Mouse (Mus musculus) kidney, postnatal 0 days (tissue): ENCODE data around the gene Btbd10. TPM values are rescaled to one million over a fixed set of nuclear protein-coding genes. Genes with fewer than 3 reads are reported as not detected.

Source experiments
- ATAC-seq: fragments of 200-750 bp; cut with Nextera tagmentation; replicated peaks from 2 replicates; pipeline ENCODE4 v1.8.0; 2017; ENCODE audit warnings: low read depth, moderate number of reproducible peaks, moderate TSS enrichment, moderate library complexity; ENCODE audit not compliant: low FRiP score
- DNase-seq: peaks from one replicate; pipeline ENCODE4 v3.0.0-alpha.2; 2016; ENCODE audit warnings: low spot score
- H3K27ac ChIP-seq: fragments of 300-500 bp; sonication (generic); 2 replicates; pipeline ENCODE4 v1.5.1; 2014; ENCODE audit warnings: mild to moderate bottlenecking
- H3K27me3 ChIP-seq: fragments of 300-500 bp; sonication (generic); 2 replicates; pipeline ENCODE4 v1.6.1; 2014; ENCODE audit warnings: low read length, mixed read lengths; ENCODE audit not compliant: insufficient read depth
- H3K36me3 ChIP-seq: fragments of 300-500 bp; sonication (generic); 2 replicates; pipeline ENCODE4 v1.6.1; 2014; ENCODE audit warnings: low read length, mixed read lengths; ENCODE audit not compliant: insufficient read depth
- H3K4me1 ChIP-seq: fragments of 300-500 bp; sonication (generic); replicated peaks from 2 replicates; pipeline ENCODE4 v1.6.1; 2014; ENCODE audit warnings: antibody characterized with exemption, low read length, mixed read lengths; ENCODE audit not compliant: insufficient read depth
- H3K4me2 ChIP-seq: fragments of 300-500 bp; sonication (generic); 2 replicates; pipeline ENCODE4 v1.6.1; 2014; ENCODE audit warnings: mild to moderate bottlenecking, low read length, moderate library complexity, mixed read lengths
- H3K4me3 ChIP-seq: fragments of 300-500 bp; sonication (generic); replicated peaks from 2 replicates; pipeline ENCODE4 v1.5.1; 2014; ENCODE audit warnings: low read depth, low read length
- H3K9ac ChIP-seq: fragments of 300-500 bp; sonication (generic); 2 replicates; pipeline ENCODE4 v1.6.1; 2014; ENCODE audit warnings: low read depth, low read length
- H3K9me3 ChIP-seq: fragments of 300-500 bp; sonication (generic); replicated peaks from 2 replicates; pipeline ENCODE4 v1.6.1; 2016; ENCODE audit warnings: low read length, inconsistent platforms, mixed read lengths
- CTCF ChIP-seq: IDR thresholded peaks from 2 replicates; pipeline ENCODE4 v1.5.1; 2016; ENCODE audit warnings: antibody characterized with exemption, low read depth, mild to moderate bottlenecking, moderate library complexity
- WGBS: fragments of 180-500 bp; shearing (Covaris S2); extraction: QIAGEN DNeasy Blood & Tissue Kit; methylation state at CpG from one replicate; pipeline ENCODE4 v1.1.7; 2014; 5-methylcytosine and 5-hydroxymethylcytosine counted together
- polyA plus RNA-seq: library from polyadenylated mRNA; unstranded; fragments of >200 nt; fragmentation: Nextera tagmentation; extraction: Ambion mirVana; gene quantifications from 2 replicates; pipeline ENCODE4 v1.2.1, GENCODE M21; 2015

The Btbd10 gene
- polyA plus RNA-seq, 1 experiment from 2014 or later, result 20.2 TPM

DNA sequence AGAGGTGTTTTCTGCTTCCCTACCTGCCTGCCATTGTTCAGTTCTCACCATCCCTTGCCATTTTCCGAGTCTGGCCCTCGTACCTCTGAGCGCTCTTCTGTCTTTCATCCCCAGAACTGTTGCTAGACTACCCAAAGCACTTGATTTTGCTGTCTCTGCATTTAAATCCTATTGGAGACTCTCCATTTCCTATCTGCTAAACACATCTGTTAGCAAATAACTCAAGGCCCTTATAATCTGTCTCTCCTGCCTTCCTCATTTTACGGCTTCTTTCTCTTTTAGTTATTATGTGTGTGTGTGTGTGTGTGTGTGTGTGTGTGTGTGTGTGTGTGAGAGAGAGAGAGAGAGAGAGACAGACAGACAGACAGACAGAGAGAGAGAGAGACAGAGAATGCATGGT is 71.4 kb downstream of the Btbd10 start:
- 96% methylated on average over 4 of the region's 4 CpGs for WGBS

DNA sequence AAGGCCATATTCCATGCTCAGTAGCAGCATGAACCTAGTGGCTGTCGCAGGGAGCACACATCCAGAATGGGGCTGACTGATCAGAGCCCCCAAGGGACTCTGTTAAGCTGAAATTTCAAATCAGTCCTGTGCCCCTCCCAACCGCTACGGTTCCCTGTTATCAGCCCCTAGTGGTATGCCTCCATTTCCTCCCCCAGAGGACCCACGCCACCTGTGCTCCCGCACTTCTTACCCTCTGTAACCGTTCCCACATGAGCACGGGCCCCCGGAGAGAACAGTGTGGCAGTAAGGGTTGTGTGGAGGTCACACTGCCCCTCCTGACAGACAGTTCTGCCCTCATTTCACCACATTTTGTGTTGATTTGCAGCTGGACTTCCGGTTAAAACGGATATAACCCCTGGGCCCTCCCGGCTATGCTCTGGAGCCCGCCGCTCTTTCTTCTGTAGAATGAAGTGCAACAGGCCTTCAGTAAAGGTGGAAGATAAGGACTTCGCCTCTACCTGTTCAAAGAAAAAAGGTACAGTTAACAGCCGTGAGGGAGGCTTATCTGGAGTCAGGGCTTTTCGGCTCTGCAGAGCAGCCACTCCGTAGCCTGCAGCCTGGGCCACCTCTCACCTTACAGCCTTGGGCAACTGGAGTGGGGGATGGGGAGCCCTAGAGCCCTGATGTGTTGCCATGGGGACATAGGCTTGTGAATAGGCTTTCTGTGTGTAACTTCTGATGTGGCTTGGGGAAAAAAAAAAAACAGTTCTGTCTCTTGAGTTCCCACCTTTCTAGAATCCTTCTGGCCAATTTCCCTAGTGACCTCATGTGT is 73.9 kb downstream of the Btbd10 start:
- ATAC-seq (no peak), DNase-seq (peak; percentile 34)
- Histone ChIP-seq H3K4me3 (no peak overlapping the region), H3K36me3 (0 out of 2 replicates have a peak, but pooled peaks cover 3% of the 10 kb centered on the region), H3K9me3 (no peaks in the 10 kb centered on the region), H3K4me2 (no peak overlapping the region), H3K4me1 (no peaks in the 10 kb centered on the region), H3K27ac (no peak overlapping the region), H3K9ac (no peak overlapping the region), H3K27me3 (no peaks in the 10 kb centered on the region)
- WGBS, result 32% methylated on average over 17 of the region's 17 CpGs
- no peak for TF ChIP-seq CTCF

More for the DNA sequence above, 71.4 kb downstream of the Btbd10 start:
- no peak overlapping the region for H3K4me3 ChIP-seq
- 0 out of 2 replicates have a peak, but pooled peaks cover 3% of the 10 kb centered on the region for H3K36me3 ChIP-seq
- no peak overlapping the region for H3K4me2 ChIP-seq
- DNase-seq, result no peak
- H3K27me3 ChIP-seq, result no peaks in the 10 kb centered on the region
- ATAC-seq, result no peak
- TF ChIP-seq CTCF, result no peak
- H3K9me3 ChIP-seq, result no peaks in the 10 kb centered on the region
- H3K27ac ChIP-seq, result no peak overlapping the region
- H3K9ac ChIP-seq, result no peak overlapping the region
- no peaks in the 10 kb centered on the region for H3K4me1 ChIP-seq

DNA sequence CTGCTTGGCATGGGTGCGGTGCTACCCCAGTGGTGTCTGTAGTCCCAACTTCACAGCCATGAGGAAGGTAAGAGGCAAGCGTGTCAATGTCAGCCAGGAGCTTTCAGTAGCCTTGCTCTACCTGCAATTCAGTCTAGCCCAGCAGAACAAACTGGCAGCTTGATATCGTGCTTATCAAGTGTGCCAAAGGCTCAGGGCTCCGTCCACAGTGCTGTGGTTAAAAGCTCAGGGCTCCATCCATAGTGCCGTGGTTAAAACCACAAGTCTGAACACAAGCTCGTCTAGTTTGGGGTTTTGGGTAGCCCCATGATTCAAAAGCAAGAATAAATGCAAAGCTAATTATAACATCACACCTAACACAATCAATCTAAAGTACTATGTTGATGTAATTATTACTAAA is 74.6 kb downstream of the Btbd10 start:
- WGBS, result 88% methylated on average over 6 of the region's 6 CpGs
- Histone ChIP-seq H3K4me3 (no peak overlapping the region), H3K36me3 (0 out of 2 replicates have a peak, but pooled peaks cover 3% of the 10 kb centered on the region), H3K4me1 (no peaks in the 10 kb centered on the region), H3K9ac (no peak overlapping the region), H3K9me3 (no peaks in the 10 kb centered on the region), H3K27me3 (no peaks in the 10 kb centered on the region), H3K4me2 (no peak overlapping the region), H3K27ac (no peak overlapping the region)
- DNase-seq (no peak), ATAC-seq (no peak)
- TF ChIP-seq CTCF, result no peak

DNA sequence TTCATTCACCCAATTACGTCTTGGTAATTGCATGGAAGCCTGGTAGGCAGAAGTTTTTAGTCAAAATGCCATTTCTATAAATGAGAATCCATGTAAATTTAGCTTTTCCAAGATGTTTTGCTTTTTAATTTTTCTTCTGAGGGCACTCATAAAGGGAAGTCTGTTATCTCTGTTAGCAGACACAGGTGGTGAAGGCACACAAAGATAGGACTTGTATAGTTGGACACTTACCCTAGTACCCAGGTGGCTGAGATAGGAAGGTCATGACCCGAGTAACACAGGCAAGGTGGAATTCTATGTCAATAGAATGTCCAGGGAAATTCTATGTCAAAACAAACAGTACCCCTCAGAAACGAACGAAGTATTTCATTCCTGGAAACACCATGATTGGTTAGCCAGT is 77.0 kb downstream of the Btbd10 start:
- Histone ChIP-seq H3K9me3 (no peaks in the 10 kb centered on the region), H3K27me3 (no peaks in the 10 kb centered on the region), H3K27ac (no peak overlapping the region), H3K9ac (no peak overlapping the region), H3K4me2 (no peak overlapping the region), H3K4me1 (no peaks in the 10 kb centered on the region), H3K4me3 (no peak overlapping the region), H3K36me3 (0 out of 2 replicates have a peak, but pooled peaks cover 3% of the 10 kb centered on the region)
- DNase-seq, result no peak
- 72% methylated on average over 4 of the region's 4 CpGs for WGBS
- ATAC-seq, result no peak
- TF ChIP-seq CTCF, result no peak

DNA sequence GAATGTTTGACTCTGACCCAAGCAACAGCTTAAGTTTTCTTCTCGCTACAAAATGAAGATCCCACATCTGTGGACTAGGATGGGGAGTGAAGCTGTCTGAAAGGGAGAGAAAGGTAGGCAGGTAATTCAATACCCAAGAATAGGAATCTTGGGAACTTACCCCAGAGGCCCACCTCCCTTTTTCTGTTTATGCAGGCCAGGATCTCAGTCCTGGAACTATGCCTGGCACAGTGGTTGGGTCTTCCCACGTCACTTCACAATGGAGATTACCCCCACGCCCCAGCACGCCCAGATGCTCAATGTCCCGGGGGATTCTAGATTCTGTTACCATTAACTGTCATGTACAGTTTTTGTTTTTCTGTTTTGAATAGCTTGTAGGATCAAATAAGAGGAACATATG is 77.5 kb downstream of the Btbd10 start:
- Histone ChIP-seq H3K9me3 (no peaks in the 10 kb centered on the region), H3K36me3 (0 out of 2 replicates have a peak, but pooled peaks cover 3% of the 10 kb centered on the region), H3K4me2 (no peak overlapping the region), H3K27ac (no peak overlapping the region), H3K27me3 (no peaks in the 10 kb centered on the region), H3K9ac (no peak overlapping the region), H3K4me3 (no peak overlapping the region), H3K4me1 (no peaks in the 10 kb centered on the region)
- DNase-seq (no peak), ATAC-seq (no peak)
- TF ChIP-seq CTCF, result no peak
- WGBS, result 70% methylated on average over 5 of the region's 5 CpGs

DNA sequence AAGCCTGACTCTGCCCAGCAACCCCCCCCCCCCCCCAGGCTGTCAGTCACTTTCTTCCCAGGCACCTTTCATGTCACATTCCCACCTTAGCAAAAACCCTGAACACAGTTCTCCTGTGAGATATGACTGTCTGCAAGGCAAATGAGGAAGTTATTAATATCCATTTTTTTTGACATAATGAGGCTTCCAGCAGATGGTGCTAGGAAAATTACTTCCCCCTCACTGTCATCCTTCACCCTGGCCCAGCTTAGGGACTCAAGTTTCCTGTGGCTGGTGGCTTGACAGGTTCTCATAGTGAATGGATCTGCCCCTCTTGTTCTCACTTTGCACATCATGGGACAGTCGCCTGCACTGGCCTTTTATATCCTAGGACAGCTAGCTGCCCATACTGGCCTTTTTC is 80.0 kb downstream of the Btbd10 start:
- Histone ChIP-seq H3K4me1 (no peaks in the 10 kb centered on the region), H3K9me3 (no peaks in the 10 kb centered on the region), H3K27me3 (no peaks in the 10 kb centered on the region), H3K4me3 (no peak overlapping the region), H3K4me2 (no peak overlapping the region), H3K9ac (no peak overlapping the region), H3K36me3 (no peaks in the 10 kb centered on the region), H3K27ac (no peak overlapping the region)
- 81% methylated on average over 1 of the region's 1 CpGs for WGBS
- DNase-seq (no peak), ATAC-seq (no peak)
- TF ChIP-seq CTCF, result no peak

DNA sequence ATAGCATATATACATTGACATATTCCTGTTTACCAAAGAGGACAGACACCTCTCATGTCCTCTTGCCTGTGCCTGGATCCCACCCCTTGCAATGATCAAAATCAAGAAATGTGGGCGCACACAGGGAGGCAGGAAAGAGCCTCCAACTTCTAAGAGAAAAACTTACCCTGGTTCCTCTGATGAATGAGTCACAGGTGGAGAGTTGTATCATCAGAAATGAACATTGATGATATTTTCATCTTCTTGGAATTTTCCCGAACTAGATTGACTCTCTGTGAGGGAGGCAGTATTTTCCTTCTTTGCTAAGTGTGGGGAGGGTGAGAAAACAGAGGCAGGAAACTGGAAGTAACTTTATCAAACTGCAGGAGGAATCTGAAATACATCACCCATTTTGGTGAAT is 83.8 kb downstream of the Btbd10 start:
- no peak overlapping the region for H3K27ac ChIP-seq
- no peak for ATAC-seq

More for the DNA sequence above, 83.8 kb downstream of the Btbd10 start:
- TF ChIP-seq CTCF, result no peak
- H3K36me3 ChIP-seq, result 0 out of 2 replicates have a peak, but pooled peaks cover 4% of the 10 kb centered on the region
- no peaks in the 10 kb centered on the region for H3K27me3 ChIP-seq
- H3K4me3 ChIP-seq, result no peak overlapping the region
- H3K4me1 ChIP-seq, result no peaks in the 10 kb centered on the region
- no peak overlapping the region for H3K9ac ChIP-seq
- DNase-seq, result no peak
- H3K4me2 ChIP-seq, result no peak overlapping the region
- 93% methylated on average over 2 of the region's 2 CpGs for WGBS
- H3K9me3 ChIP-seq, result no peaks in the 10 kb centered on the region
